Mouse (Mus musculus) stomach, postnatal 0 days (tissue): ENCODE measurements around the gene Oprm1. TPM values are rescaled to one million over a fixed set of nuclear protein-coding genes. Genes with fewer than 3 reads are reported as not detected.

Source experiments
- ATAC-seq: fragments of 200-750 bp; cut with Nextera tagmentation; 2 replicates; pipeline ENCODE4 v1.8.0; 2017; ENCODE audit not compliant: low FRiP score, low TSS enrichment
- DNase-seq: peaks from one replicate; pipeline ENCODE4 v3.0.0-alpha.2; 2016; ENCODE audit warnings: low spot score
- H3K27ac ChIP-seq: fragments of 300-500 bp; sonication (generic); replicated peaks from 2 replicates; pipeline ENCODE4 v1.5.1; 2014; ENCODE audit warnings: mild to moderate bottlenecking, control low read depth
- H3K27me3 ChIP-seq: fragments of 300-500 bp; sonication (generic); 2 replicates; pipeline ENCODE4 v1.6.1; 2014; ENCODE audit warnings: low read length; ENCODE audit not compliant: control insufficient read depth, insufficient read depth
- H3K36me3 ChIP-seq: fragments of 300-500 bp; sonication (generic); 2 replicates; pipeline ENCODE4 v1.6.1; 2014; ENCODE audit warnings: low read length, mixed read lengths; ENCODE audit not compliant: control insufficient read depth, insufficient read depth
- H3K4me1 ChIP-seq: fragments of 300-500 bp; sonication (generic); replicated peaks from 2 replicates; pipeline ENCODE4 v1.6.1; 2014; ENCODE audit warnings: antibody characterized with exemption; ENCODE audit not compliant: control insufficient read depth, insufficient read depth
- H3K4me2 ChIP-seq: fragments of 300-500 bp; sonication (generic); replicated peaks from 2 replicates; pipeline ENCODE4 v1.6.1; 2014; ENCODE audit warnings: low read depth, mild to moderate bottlenecking, control low read depth, moderate library complexity
- H3K4me3 ChIP-seq: fragments of 300-500 bp; sonication (generic); 2 replicates; pipeline ENCODE4 v1.5.1; 2014; ENCODE audit warnings: low read depth, low read length, control low read depth
- H3K9ac ChIP-seq: fragments of 300-500 bp; sonication (generic); 2 replicates; pipeline ENCODE4 v1.6.1; 2014; ENCODE audit warnings: mild to moderate bottlenecking, low read length, control low read depth, mixed read lengths
- H3K9me3 ChIP-seq: fragments of 300-500 bp; sonication (generic); 2 replicates; pipeline ENCODE4 v1.6.1; 2016; ENCODE audit warnings: low read length; ENCODE audit not compliant: control insufficient read depth
- CTCF ChIP-seq: IDR thresholded peaks from 2 replicates; pipeline ENCODE4 v1.5.1; 2016; ENCODE audit warnings: antibody characterized with exemption, low read depth, mild to moderate bottlenecking, moderate library complexity
- EP300 ChIP-seq: optimal IDR thresholded peaks from 2 replicates; pipeline ENCODE3; 2016; ENCODE audit warnings: antibody characterized with exemption
- WGBS: fragments of 180-500 bp; shearing (Covaris S2); extraction: QIAGEN DNeasy Blood & Tissue Kit; methylation state at CpG from one replicate; pipeline ENCODE4 v1.1.7; 2014; 5-methylcytosine and 5-hydroxymethylcytosine counted together
- polyA plus RNA-seq: library from polyadenylated mRNA; unstranded; fragments of >200 nt; fragmentation: Nextera tagmentation; extraction: Ambion mirVana; gene quantifications from 2 replicates; pipeline ENCODE4 v1.2.1, GENCODE M21; 2015

Oprm1 gene
- polyA plus RNA-seq, 1 experiment from 2014 or later: 0.11 TPM

- Histone ChIP-seq H3K27me3 (no peaks in the 10 kb centered on the region), H3K4me2 (no peak overlapping the region), H3K4me3 (no peak overlapping the region), H3K27ac (no peak overlapping the region), H3K4me1 (no peaks in the 10 kb centered on the region), H3K9me3 (no peaks in the 10 kb centered on the region), H3K36me3 (no peaks in the 10 kb centered on the region), H3K9ac (no peak overlapping the region)
- TF ChIP-seq CTCF (peak; percentile 80), EP300 (no peak)
- WGBS: 0% methylated on average over 1 of the region's 1 CpGs
- DNase-seq: no peak
- no peak for ATAC-seq
Measured at GRCm38 (mm10) chr10:6885460-6885859, 127.2 kb downstream of the Oprm1 start.

GRCm38 (mm10) chr10:6889640-6890245, 131.4 kb downstream of the Oprm1 start:
- no peak for DNase-seq
- no peak overlapping the region for H3K9ac ChIP-seq
- H3K4me1 ChIP-seq: no peaks in the 10 kb centered on the region
- H3K27ac ChIP-seq: no peak overlapping the region
- WGBS: 27% methylated on average over 5 of the region's 5 CpGs
- no peaks in the 10 kb centered on the region for H3K36me3 ChIP-seq
- no peak for TF ChIP-seq EP300
- no peak for TF ChIP-seq CTCF
- no peak for ATAC-seq
- no peaks in the 10 kb centered on the region for H3K9me3 ChIP-seq
- H3K4me3 ChIP-seq: no peak overlapping the region
- H3K4me2 ChIP-seq: no peak overlapping the region
- H3K27me3 ChIP-seq: no peaks in the 10 kb centered on the region

- no peaks in the 10 kb centered on the region for H3K36me3 ChIP-seq
- no peaks in the 10 kb centered on the region for H3K9me3 ChIP-seq
- TF ChIP-seq EP300 (no peak), CTCF (no peak)
- H3K4me1 ChIP-seq: no peaks in the 10 kb centered on the region
- no peak overlapping the region for H3K4me2 ChIP-seq
- no peak overlapping the region for H3K27ac ChIP-seq
- WGBS: 59% methylated on average over 5 of the region's 5 CpGs
- no peak for DNase-seq
- H3K27me3 ChIP-seq: no peaks in the 10 kb centered on the region
- no peak overlapping the region for H3K9ac ChIP-seq
- H3K4me3 ChIP-seq: no peak overlapping the region
- ATAC-seq: no peak
Measured at GRCm38 (mm10) chr10:6890348-6891009, 132.2 kb downstream of the Oprm1 start.

GRCm38 (mm10) chr10:6895796-6896195, 137.5 kb downstream of the Oprm1 start:
- H3K9ac ChIP-seq: no peak overlapping the region
- no peaks in the 10 kb centered on the region for H3K4me1 ChIP-seq
- ATAC-seq: no peak
- H3K9me3 ChIP-seq: no peaks in the 10 kb centered on the region
- DNase-seq: no peak
- H3K4me3 ChIP-seq: no peak overlapping the region
- no peaks in the 10 kb centered on the region for H3K36me3 ChIP-seq
- H3K4me2 ChIP-seq: no peak overlapping the region
- no peak overlapping the region for H3K27ac ChIP-seq
- TF ChIP-seq EP300 (no peak), CTCF (no peak)
- H3K27me3 ChIP-seq: no peaks in the 10 kb centered on the region
- WGBS: 76% methylated on average over 3 of the region's 3 CpGs

GRCm38 (mm10) chr10:6896659-6897303, 138.5 kb downstream of the Oprm1 start:
- H3K4me3 ChIP-seq: no peak overlapping the region
- H3K27ac ChIP-seq: no peak overlapping the region
- H3K9me3 ChIP-seq: no peaks in the 10 kb centered on the region
- no peaks in the 10 kb centered on the region for H3K36me3 ChIP-seq
- DNase-seq: no peak
- 51% methylated on average over 3 of the region's 3 CpGs for WGBS
- H3K4me2 ChIP-seq: no peak overlapping the region
- H3K4me1 ChIP-seq: no peaks in the 10 kb centered on the region
- no peak for ATAC-seq
- TF ChIP-seq CTCF: no peak
- TF ChIP-seq EP300: no peak
- no peak overlapping the region for H3K9ac ChIP-seq
- no peaks in the 10 kb centered on the region for H3K27me3 ChIP-seq

- Histone ChIP-seq H3K4me2 (no peak overlapping the region), H3K27ac (no peak overlapping the region), H3K9me3 (no peaks in the 10 kb centered on the region), H3K27me3 (no peaks in the 10 kb centered on the region), H3K9ac (no peak overlapping the region), H3K4me3 (no peak overlapping the region), H3K36me3 (no peaks in the 10 kb centered on the region), H3K4me1 (no peaks in the 10 kb centered on the region)
- DNase-seq (no peak), ATAC-seq (no peak)
- TF ChIP-seq CTCF (no peak), EP300 (no peak)
- WGBS: 91% methylated on average over 4 of the region's 4 CpGs
Measured at GRCm38 (mm10) chr10:6900126-6900525, 141.8 kb downstream of the Oprm1 start.
